Mouse (Mus musculus) bone marrow, adult 2 months (tissue): ENCODE data around the gene Rab4b. TPM values are rescaled to one million over a fixed set of nuclear protein-coding genes. Genes with fewer than 3 reads are reported as not detected.

ENCODE experiments used
- H3K27ac ChIP-seq: fragments of 200-500 bp; 2 replicates; pipeline ENCODE4 v1.5.1; 2012; ENCODE audit warnings: low read depth, mild to moderate bottlenecking, control low read depth, inconsistent platforms, low read length; ENCODE audit not compliant: control insufficient read depth, poor library complexity, insufficient read depth
- H3K4me1 ChIP-seq: fragments of 200-500 bp; 2 replicates; pipeline ENCODE4 v1.6.1; 2011; ENCODE audit warnings: low read length; ENCODE audit not compliant: control insufficient read depth, insufficient read depth
- H3K4me3 ChIP-seq: fragments of 200-500 bp; replicated peaks from 2 replicates; pipeline ENCODE3; 2011; ENCODE audit warnings: mild to moderate bottlenecking, low read depth, low read length, control low read depth; ENCODE audit not compliant: control insufficient read depth
- CTCF ChIP-seq: fragments of 200-500 bp; IDR thresholded peaks from 2 replicates; pipeline ENCODE4 v1.5.1; 2011; ENCODE audit warnings: low read length, control low read depth; ENCODE audit not compliant: control insufficient read depth, insufficient read depth
- POLR2A ChIP-seq: fragments of 200-500 bp; IDR thresholded peaks from 2 replicates; pipeline ENCODE4 v1.6.1; 2011; ENCODE audit warnings: low read depth, mild to moderate bottlenecking, control low read depth, low read length, borderline replicate concordance; ENCODE audit not compliant: control insufficient read depth
- WGBS: fragments of 180-500 bp; shearing (Covaris S2); methylation state at CpG from one replicate; pipeline ENCODE4 v1.1.7; 2018; 5-methylcytosine and 5-hydroxymethylcytosine counted together
- polyA plus RNA-seq: library from polyadenylated mRNA; stranded (reverse); fragments of >200 nt; gene quantifications from 2 replicates; pipeline ENCODE4 v1.2.4, GENCODE M21; 2011; ENCODE audit warnings: low replicate concordance; ENCODE audit not compliant: missing spikeins, insufficient read depth, insufficient read length

The Rab4b gene
- polyA plus RNA-seq, 1 experiment, result 73.7 TPM

- WGBS, result 69% methylated on average over 4 of the region's 4 CpGs
- peaks cover 3% of the 10 kb centered on the region; the same call in 1 of the 2 replicates for H3K4me1 ChIP-seq
- no peak overlapping the region for H3K27ac ChIP-seq
- TF ChIP-seq POLR2A, result no peak
- no peak overlapping the region for H3K4me3 ChIP-seq
Measured at GRCm38 (mm10) chr7:27193731-27194130, 15.0 kb upstream of the Rab4b start.

- H3K4me3 ChIP-seq, result no peak overlapping the region
- no peak overlapping the region for H3K27ac ChIP-seq
- 78% methylated on average over 5 of the region's 5 CpGs for WGBS
- H3K4me1 ChIP-seq, result peaks cover 3% of the 10 kb centered on the region; the same call in 1 of the 2 replicates
- TF ChIP-seq POLR2A, result no peak
Measured at GRCm38 (mm10) chr7:27192434-27192833, 13.7 kb upstream of the Rab4b start.

GRCm38 (mm10) chr7:27189271-27189931, 10.7 kb upstream of the Rab4b start:
- H3K4me3 ChIP-seq, result no peak overlapping the region
- no peaks in the 10 kb centered on the region for H3K4me1 ChIP-seq
- TF ChIP-seq CTCF (peak; percentile 32; the same call in 1 of the 2 replicates), POLR2A (no peak)
- 92% methylated on average over 10 of the region's 10 CpGs for WGBS
- no peak overlapping the region for H3K27ac ChIP-seq

GRCm38 (mm10) chr7:27185986-27186385, 7.3 kb upstream of the Rab4b start:
- no peaks in the 10 kb centered on the region for H3K4me1 ChIP-seq
- 79% methylated on average over 5 of the region's 5 CpGs for WGBS
- H3K4me3 ChIP-seq, result no peak overlapping the region
- no peak overlapping the region for H3K27ac ChIP-seq
- TF ChIP-seq CTCF (no peak), POLR2A (no peak)

- 54% methylated on average over 3 of the region's 3 CpGs for WGBS
- H3K27ac ChIP-seq, result no peak overlapping the region
- no peak overlapping the region for H3K4me3 ChIP-seq
- TF ChIP-seq CTCF (peak; percentile 85), POLR2A (no peak)
- H3K4me1 ChIP-seq, result no peaks in the 10 kb centered on the region
Measured at GRCm38 (mm10) chr7:27184964-27185363, 6.3 kb upstream of the Rab4b start.

GRCm38 (mm10) chr7:27182498-27182897, 3.8 kb upstream of the Rab4b start:
- WGBS, result 72% methylated on average over 1 of the region's 1 CpGs
- Histone ChIP-seq H3K4me1 (no peaks in the 10 kb centered on the region), H3K4me3 (no peak overlapping the region), H3K27ac (no peak overlapping the region)
- TF ChIP-seq CTCF (no peak), POLR2A (no peak)

GRCm38 (mm10) chr7:27180837-27181695, 2.4 kb upstream of the Rab4b start, which contains the start of the genes Gm21983 and Mia:
TSS of gene Gm21983 (minus strand) at chr7:27181086.
TSS of gene Mia (minus strand) at chr7:27181157.
- Histone ChIP-seq H3K4me3 (no peak within 1 kb of the TSS), H3K4me1 (no peaks in the 10 kb centered on the region), H3K27ac (no peak within 1 kb of the TSS)
- no peak for TF ChIP-seq POLR2A
- TF ChIP-seq CTCF, result no peak
- WGBS, result 78% methylated on average over 14 of the region's 14 CpGs

- Histone ChIP-seq H3K27ac (no peak overlapping the region), H3K4me3 (no peak overlapping the region), H3K4me1 (no peaks in the 10 kb centered on the region)
- TF ChIP-seq CTCF, result no peak
- no peak for TF ChIP-seq POLR2A
- 68% methylated on average over 5 of the region's 5 CpGs for WGBS
Measured at GRCm38 (mm10) chr7:27180036-27180435, 1.3 kb upstream of the Rab4b start.
